Mouse (Mus musculus): Measurements from ENCODE around the gene Dlx1. TPM values are rescaled to one million over a fixed set of nuclear protein-coding genes. Genes with fewer than 3 reads are reported as not detected.

Gene Dlx1
- 0.11 and 0.26 TPM in 2 replicates for total RNA-seq (2021)
- long read RNA-seq, experiment 1 = 0 reads
- long read RNA-seq, experiment 2 = 0 reads

DNA sequence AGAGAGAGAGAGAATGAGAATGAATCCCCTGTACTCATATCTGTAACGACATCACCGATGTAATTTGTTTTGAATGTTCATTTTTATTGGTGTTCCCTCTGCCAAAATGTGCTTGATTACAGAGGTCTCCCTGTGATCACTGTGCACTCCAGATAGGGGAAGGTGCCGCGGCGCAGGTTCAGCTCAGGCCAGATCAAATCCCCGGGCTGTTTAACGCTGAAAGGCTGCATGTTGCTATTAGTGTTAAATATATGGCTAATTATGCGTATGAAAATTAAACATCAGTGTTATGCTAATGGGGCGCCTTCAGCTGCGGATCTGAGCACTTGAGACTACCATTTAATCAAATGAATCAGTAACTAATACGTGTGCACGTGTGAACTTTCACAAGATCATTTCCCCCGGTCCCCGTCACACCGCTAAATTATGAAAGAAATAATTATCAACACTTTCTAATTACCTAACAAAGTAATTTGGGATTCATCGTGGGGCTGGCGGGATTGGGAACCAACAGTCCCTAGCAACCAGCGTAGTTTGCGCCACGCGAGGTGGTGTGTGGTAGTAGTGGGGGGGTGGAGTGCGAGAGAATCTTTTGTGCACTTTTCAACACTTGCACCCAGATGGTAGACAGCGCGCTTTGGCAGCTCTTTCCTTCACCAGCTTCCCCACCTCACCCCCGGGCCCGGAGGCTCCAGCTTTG is at the start of gene Dlx1:
TSS of gene Dlx1 (plus strand) at position 100 of the 700 bp plus-strand sequence.
- no peak for DNase-seq

DNA sequence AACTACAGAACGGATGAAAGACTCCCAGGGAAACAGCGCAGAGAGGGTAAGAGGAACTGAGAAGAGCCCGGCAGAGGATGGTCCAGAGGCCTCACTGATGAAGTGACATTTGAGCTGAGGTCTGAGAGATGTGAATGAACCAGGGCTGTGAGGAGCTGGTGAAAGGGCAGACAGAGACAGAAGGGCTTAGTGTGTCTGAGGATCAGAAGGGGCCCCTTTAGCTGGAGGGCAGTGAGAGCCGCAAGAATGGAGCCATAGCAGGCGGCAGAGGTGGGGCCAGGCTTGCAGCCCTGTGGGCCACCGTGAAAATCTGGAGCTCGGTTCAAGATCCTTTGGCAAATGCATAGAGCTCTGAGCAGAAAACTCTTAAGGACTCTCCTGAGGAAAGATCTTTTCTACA is 48.0 kb upstream of the Dlx1 start:
- DNase-seq = no peak

DNA sequence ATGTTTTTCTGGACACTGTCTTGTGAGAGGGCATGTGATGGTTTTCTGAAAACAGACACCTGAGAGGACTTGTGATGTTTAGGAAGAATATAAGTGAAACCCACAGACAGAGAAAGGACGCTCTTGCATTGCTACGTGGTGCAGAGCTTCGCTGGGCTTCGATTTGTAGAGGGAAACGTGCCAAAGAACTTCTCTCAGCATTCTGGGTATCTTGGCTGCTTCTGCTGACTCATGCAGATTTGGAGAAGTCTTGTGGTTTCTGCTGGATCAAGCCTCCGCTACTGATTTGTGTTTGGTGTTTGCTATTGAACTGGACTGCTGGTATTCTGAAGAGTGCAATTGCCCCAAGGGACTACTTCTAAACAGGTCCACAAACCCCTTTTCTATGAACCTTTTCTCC is 46.1 kb upstream of the Dlx1 start:
- DNase-seq = no peak

- DNase-seq = no peak
Measured at GRCm38 (mm10) chr2:71483046-71483716, 44.7 kb upstream of the Dlx1 start.

- DNase-seq = no peak
Measured at GRCm38 (mm10) chr2:71483717-71484066, 44.2 kb upstream of the Dlx1 start.

DNA sequence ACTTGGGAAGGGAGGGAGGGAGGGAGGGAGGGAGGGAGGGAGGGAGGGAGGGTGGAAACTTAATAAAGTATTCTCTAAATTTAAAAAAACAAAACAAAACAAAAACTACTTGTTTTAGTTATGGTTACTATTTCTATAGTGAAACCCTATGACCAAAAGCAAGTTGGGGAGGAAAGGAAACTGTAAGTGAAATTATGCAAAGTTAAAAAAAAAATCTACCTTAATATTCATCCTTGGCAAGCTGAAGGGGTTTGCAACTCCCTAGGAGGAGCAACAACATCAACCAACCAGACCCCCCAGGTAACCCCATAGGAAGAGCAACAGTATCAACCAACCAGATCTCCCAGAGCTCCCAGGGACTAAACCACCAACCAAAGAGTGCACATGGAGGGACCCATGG is 36.6 kb upstream of the Dlx1 start:
- no peak for DNase-seq

GRCm38 (mm10) chr2:71493161-71493683 is 34.7 kb upstream of the Dlx1 start:
- no peak for DNase-seq

- no peak for DNase-seq
Measured at GRCm38 (mm10) chr2:71494503-71494902, 33.4 kb upstream of the Dlx1 start.

DNA sequence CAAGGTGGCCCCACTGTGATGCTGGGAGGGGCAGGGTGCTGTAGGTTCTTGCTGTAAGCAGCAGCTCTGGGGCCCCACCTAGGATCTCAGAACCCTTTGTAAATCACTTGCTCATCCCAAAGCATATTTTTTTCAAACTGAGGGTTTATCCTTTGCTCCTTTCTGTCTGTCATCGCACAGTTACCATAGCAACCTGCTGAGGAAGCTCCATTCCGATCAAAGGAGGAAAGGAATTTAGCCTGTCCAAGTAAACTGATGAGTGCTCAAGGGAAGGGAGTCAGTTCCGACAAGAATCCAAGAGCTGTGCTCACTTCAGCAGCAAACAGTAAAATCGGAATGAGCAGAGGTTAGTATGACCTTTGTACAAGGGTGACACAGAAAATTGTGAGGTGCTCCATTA is 32.9 kb upstream of the Dlx1 start:
- no peak for DNase-seq

- no peak for DNase-seq
Measured at GRCm38 (mm10) chr2:71497175-71497574, 30.7 kb upstream of the Dlx1 start.

DNA sequence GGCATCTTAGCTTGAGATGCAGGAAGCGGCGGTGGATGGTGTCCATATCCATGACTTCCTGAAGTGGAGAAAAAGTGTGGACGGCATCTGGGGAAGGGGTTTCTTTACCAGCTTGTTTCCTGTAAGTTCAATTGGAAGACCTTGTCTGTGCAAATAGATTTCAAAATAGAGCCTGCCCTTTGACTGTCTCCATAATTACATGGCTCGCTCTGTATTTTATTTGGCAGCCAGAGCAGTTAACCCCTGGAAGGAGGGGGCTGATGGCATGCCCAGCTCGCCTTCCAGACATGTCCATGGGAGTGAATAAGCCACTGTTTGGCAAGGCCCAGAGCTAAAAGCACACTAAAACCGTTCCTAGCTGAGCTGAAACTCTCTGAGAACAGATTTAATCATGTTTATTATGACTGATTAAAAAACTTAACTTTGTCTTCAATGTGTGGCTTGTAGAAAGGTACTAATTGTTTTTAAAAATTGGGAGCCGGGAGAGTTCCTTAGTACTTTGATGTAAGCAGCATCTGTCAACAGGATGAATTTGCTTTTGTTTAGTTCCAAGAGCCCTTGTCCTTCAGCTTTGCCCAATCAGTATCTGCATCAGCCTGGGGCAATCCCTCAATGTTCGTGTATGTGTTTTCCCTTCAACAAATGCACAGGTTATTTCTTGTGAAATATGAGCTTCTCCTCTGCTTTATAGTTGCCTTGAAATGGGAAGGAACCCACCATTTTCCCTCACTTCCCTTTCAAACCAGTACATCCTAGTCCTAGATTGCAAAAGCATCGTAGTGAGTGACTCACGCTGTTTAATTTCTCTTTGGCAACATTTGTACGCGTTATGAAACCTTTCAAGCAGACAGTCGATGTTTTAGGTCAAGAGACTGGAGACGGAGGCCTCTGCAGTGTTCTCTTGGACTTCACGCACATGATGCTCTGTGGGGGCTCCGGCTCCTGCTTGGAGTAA is 28.4 kb upstream of the Dlx1 start:
- DNase-seq = peak; percentile 44

DNA sequence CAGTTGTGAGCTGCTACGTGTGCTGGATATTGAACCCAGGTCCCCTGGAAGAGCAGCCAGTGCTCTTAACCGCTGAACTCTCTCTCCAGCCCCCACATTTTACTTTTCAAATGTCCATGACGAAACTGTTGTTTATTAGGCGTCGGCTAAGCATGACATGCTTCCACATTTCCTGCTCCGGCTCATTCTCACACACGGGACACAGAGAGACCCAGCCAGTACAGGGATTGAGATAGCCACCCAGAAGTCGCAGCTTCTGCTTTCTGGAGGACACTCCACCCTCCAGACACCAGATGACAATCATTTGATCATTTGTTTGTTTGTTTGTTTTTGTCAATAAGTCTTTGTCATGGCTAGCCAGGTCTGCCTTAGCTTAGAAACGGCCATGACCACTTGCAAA is 23.1 kb upstream of the Dlx1 start:
- no peak for DNase-seq

- no peak for DNase-seq
Measured at GRCm38 (mm10) chr2:71511209-71511608, 16.7 kb upstream of the Dlx1 start.

- no peak for DNase-seq
Measured at GRCm38 (mm10) chr2:71512326-71512725, 15.6 kb upstream of the Dlx1 start.

- DNase-seq = no peak
Measured at GRCm38 (mm10) chr2:71516995-71517394, 10.9 kb upstream of the Dlx1 start.

DNA sequence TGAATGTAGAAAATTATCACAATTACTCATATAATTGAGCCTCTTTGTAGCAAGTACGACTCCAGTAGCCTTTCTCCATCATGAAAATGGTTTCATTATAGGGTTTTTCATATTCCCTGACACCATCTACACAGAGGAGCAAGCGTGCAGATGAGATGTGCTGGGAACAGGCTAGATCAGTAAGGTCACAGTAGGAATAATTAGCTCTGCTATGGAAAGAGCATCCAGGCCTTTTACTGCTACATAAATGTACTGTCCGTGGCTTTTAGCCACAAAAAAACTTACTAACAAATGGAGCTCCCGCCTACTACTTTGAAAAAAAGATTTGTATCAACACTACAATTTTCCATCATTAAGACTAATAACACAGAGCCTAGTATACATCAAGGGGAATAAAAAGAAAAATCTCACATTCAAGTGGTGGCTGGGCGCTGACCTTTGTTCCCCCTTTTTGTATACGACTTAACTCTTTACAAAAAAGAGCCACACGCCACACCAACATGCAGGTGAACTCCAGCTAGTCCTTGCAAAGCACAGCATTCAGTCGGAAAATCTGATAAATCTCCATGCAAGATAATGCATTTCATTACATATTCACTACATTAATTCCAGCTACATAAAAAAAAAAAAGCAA is 10.3 kb upstream of the Dlx1 start:
- no peak for DNase-seq

DNA sequence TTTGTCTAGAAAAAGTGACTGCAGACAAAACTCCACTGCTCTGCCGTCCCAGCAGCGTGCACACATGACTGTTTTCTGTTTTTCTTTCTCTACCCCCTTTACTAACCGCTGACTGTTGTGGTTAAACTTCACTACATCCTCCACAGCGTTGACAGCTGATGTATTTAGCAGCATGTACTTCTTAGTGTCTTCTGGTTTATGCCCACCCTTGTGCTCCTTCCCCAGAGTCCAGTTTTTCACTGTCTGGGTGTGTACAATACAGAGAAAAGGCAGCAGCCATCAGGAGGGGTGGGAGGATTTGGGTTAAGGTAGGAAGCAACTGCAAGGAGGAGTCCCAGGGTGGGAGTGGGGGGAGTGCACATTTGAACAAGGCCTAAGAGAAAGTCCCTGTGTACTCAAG is 5.0 kb upstream of the Dlx1 start:
- DNase-seq = no peak

- no peak for DNase-seq
Measured at GRCm38 (mm10) chr2:71523431-71523830, 4.5 kb upstream of the Dlx1 start.

DNA sequence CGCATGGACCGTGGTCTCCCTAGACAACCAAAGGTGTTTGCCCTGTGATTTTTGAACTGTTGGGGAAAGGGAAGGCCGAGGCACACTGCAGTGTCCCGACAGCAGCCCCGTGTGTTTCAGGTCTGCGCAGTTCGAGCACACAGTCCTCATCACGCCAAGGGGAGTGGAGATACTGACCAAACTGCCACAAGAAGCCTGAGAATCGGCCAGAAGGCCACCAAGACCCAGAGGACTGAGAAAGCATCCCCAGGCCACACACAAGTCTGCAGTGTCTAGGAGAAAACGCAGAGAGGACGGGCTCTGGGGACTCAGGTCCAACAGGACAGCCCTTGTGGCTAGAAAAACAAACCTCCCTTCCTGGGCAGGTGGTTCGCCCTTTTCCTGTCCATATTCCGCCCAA is 3.1 kb upstream of the Dlx1 start:
- DNase-seq = no peak

- DNase-seq = no peak
Measured at GRCm38 (mm10) chr2:71526595-71527322, 1.2 kb upstream of the Dlx1 start.

- no peak for DNase-seq
Measured at GRCm38 (mm10) chr2:71527323-71528013, 445 bp upstream of the Dlx1 start.
